Mouse (Mus musculus): ENCODE results near the gene Sec61a1. TPM values are rescaled to one million over a fixed set of nuclear protein-coding genes. Genes with fewer than 3 reads are reported as not detected.

Sec61a1 gene
- 256 and 276 TPM in 2 replicates for polyA plus RNA-seq (2015; fragmentation: Nextera tagmentation; extraction: Ambion mirVana)

GRCm38 (mm10) chr6:88518404-88519263 lies at the start of gene Sec61a1:
Sec61a1 (minus strand) TSS chr6:88518905.
- Histone ChIP-seq H3K9ac (peak within 1 kb of the TSS; percentile 87), H3K27ac (peak within 1 kb of the TSS; percentile 90), H3K9me3 (no peaks in the 10 kb centered on the region), H3K27me3 (replicated peaks) (no peaks in the 10 kb centered on the region), H3K4me2 (replicated peaks) (peak within 1 kb of the TSS; percentile 66), H3K36me3 (peaks cover 22% of the 10 kb centered on the region; the same call in 1 of the 2 replicates), H3K4me3 (replicated peaks) (peak within 1 kb of the TSS; percentile 72), H3K4me1 (replicated peaks) (peaks cover 18% of the 10 kb centered on the region)
- WGBS = under 1% methylated on average over 80 of the region's 80 CpGs
- ATAC-seq = peak; percentile 98

- no peak overlapping the region for H3K9ac ChIP-seq
- H3K4me3 ChIP-seq (replicated peaks) = no peak overlapping the region
- peak overlapping the region; percentile 26; the same call in 1 of the 2 replicates for H3K4me2 ChIP-seq (replicated peaks)
- no peak for ATAC-seq
- H3K4me1 ChIP-seq (replicated peaks) = no peaks in the 10 kb centered on the region
- WGBS = 35% methylated on average over 7 of the region's 7 CpGs
- H3K36me3 ChIP-seq = no peaks in the 10 kb centered on the region
- H3K27me3 ChIP-seq (replicated peaks) = peaks cover 6% of the 10 kb centered on the region
- H3K9me3 ChIP-seq = no peaks in the 10 kb centered on the region
- no peak overlapping the region for H3K27ac ChIP-seq
Observed at GRCm38 (mm10) chr6:88566676-88567075, 48.0 kb upstream of the Sec61a1 start.

GRCm38 (mm10) chr6:88565033-88565432 lies 46.3 kb upstream of the Sec61a1 start:
- Histone ChIP-seq H3K9ac (no peak overlapping the region), H3K4me1 (replicated peaks) (no peaks in the 10 kb centered on the region), H3K4me3 (replicated peaks) (no peak overlapping the region), H3K4me2 (replicated peaks) (no peak overlapping the region), H3K27ac (no peak overlapping the region), H3K9me3 (no peaks in the 10 kb centered on the region), H3K27me3 (replicated peaks) (peaks cover 6% of the 10 kb centered on the region), H3K36me3 (no peaks in the 10 kb centered on the region)
- WGBS = 34% methylated on average over 6 of the region's 6 CpGs
- no peak for ATAC-seq

GRCm38 (mm10) chr6:88560156-88560555 lies 41.5 kb upstream of the Sec61a1 start:
- no peak overlapping the region for H3K9ac ChIP-seq
- no peak overlapping the region for H3K4me3 ChIP-seq (replicated peaks)
- H3K27ac ChIP-seq = no peak overlapping the region
- H3K4me1 ChIP-seq (replicated peaks) = no peaks in the 10 kb centered on the region
- H3K27me3 ChIP-seq (replicated peaks) = 0 out of 2 replicates have a peak, but pooled peaks cover under 1% of the 10 kb centered on the region
- 88% methylated on average over 4 of the region's 4 CpGs for WGBS
- no peaks in the 10 kb centered on the region for H3K9me3 ChIP-seq
- H3K36me3 ChIP-seq = no peaks in the 10 kb centered on the region
- no peak for ATAC-seq
- no peak overlapping the region for H3K4me2 ChIP-seq (replicated peaks)

GRCm38 (mm10) chr6:88559688-88560087 lies 41.0 kb upstream of the Sec61a1 start:
- H3K27me3 ChIP-seq (replicated peaks) = no peaks in the 10 kb centered on the region
- H3K4me3 ChIP-seq (replicated peaks) = no peak overlapping the region
- no peak overlapping the region for H3K27ac ChIP-seq
- no peak overlapping the region for H3K9ac ChIP-seq
- 42% methylated on average over 5 of the region's 5 CpGs for WGBS
- H3K4me2 ChIP-seq (replicated peaks) = no peak overlapping the region
- H3K9me3 ChIP-seq = no peaks in the 10 kb centered on the region
- ATAC-seq = no peak
- no peaks in the 10 kb centered on the region for H3K36me3 ChIP-seq
- no peaks in the 10 kb centered on the region for H3K4me1 ChIP-seq (replicated peaks)

GRCm38 (mm10) chr6:88558076-88558475 lies 39.4 kb upstream of the Sec61a1 start:
- Histone ChIP-seq H3K4me2 (replicated peaks) (no peak overlapping the region), H3K9ac (no peak overlapping the region), H3K4me3 (replicated peaks) (no peak overlapping the region), H3K36me3 (no peaks in the 10 kb centered on the region), H3K4me1 (replicated peaks) (no peaks in the 10 kb centered on the region), H3K27me3 (replicated peaks) (no peaks in the 10 kb centered on the region), H3K27ac (no peak overlapping the region), H3K9me3 (no peaks in the 10 kb centered on the region)
- WGBS = 78% methylated on average over 1 of the region's 1 CpGs
- ATAC-seq = no peak

- no peak overlapping the region for H3K4me2 ChIP-seq (replicated peaks)
- no peak overlapping the region for H3K27ac ChIP-seq
- no peak for ATAC-seq
- H3K9me3 ChIP-seq = no peaks in the 10 kb centered on the region
- no peaks in the 10 kb centered on the region for H3K36me3 ChIP-seq
- no peaks in the 10 kb centered on the region for H3K27me3 ChIP-seq (replicated peaks)
- H3K4me3 ChIP-seq (replicated peaks) = no peak overlapping the region
- H3K4me1 ChIP-seq (replicated peaks) = no peaks in the 10 kb centered on the region
- no peak overlapping the region for H3K9ac ChIP-seq
- WGBS = 27% methylated on average over 4 of the region's 4 CpGs
Observed at GRCm38 (mm10) chr6:88557548-88557947, 38.8 kb upstream of the Sec61a1 start.

- Histone ChIP-seq H3K27ac (no peak overlapping the region), H3K4me2 (replicated peaks) (no peak overlapping the region), H3K27me3 (replicated peaks) (peaks cover 26% of the 10 kb centered on the region), H3K9ac (no peak overlapping the region), H3K36me3 (no peaks in the 10 kb centered on the region), H3K4me3 (replicated peaks) (no peak overlapping the region), H3K4me1 (replicated peaks) (no peaks in the 10 kb centered on the region), H3K9me3 (no peaks in the 10 kb centered on the region)
- ATAC-seq = no peak
- WGBS = 82% methylated on average over 2 of the region's 2 CpGs
Observed at GRCm38 (mm10) chr6:88549916-88550315, 31.2 kb upstream of the Sec61a1 start.

- 28% methylated on average over 4 of the region's 4 CpGs for WGBS
- no peak overlapping the region for H3K27ac ChIP-seq
- H3K9ac ChIP-seq = no peak overlapping the region
- no peaks in the 10 kb centered on the region for H3K36me3 ChIP-seq
- H3K4me1 ChIP-seq (replicated peaks) = no peaks in the 10 kb centered on the region
- peaks cover 27% of the 10 kb centered on the region for H3K27me3 ChIP-seq (replicated peaks)
- no peak overlapping the region for H3K4me2 ChIP-seq (replicated peaks)
- no peak for ATAC-seq
- no peaks in the 10 kb centered on the region for H3K9me3 ChIP-seq
- no peak overlapping the region for H3K4me3 ChIP-seq (replicated peaks)
Observed at GRCm38 (mm10) chr6:88549137-88549814, 30.6 kb upstream of the Sec61a1 start.

GRCm38 (mm10) chr6:88548405-88549049 lies 29.8 kb upstream of the Sec61a1 start:
- no peaks in the 10 kb centered on the region for H3K36me3 ChIP-seq
- WGBS = 78% methylated on average over 10 of the region's 10 CpGs
- H3K4me2 ChIP-seq (replicated peaks) = no peak overlapping the region
- H3K27ac ChIP-seq = no peak overlapping the region
- H3K9ac ChIP-seq = no peak overlapping the region
- peaks cover 27% of the 10 kb centered on the region for H3K27me3 ChIP-seq (replicated peaks)
- no peak for ATAC-seq
- no peak overlapping the region for H3K4me3 ChIP-seq (replicated peaks)
- H3K4me1 ChIP-seq (replicated peaks) = no peaks in the 10 kb centered on the region
- H3K9me3 ChIP-seq = no peaks in the 10 kb centered on the region

- WGBS = 42% methylated on average over 10 of the region's 10 CpGs
- no peak for ATAC-seq
- no peaks in the 10 kb centered on the region for H3K36me3 ChIP-seq
Observed at GRCm38 (mm10) chr6:88545397-88545790, 26.7 kb upstream of the Sec61a1 start.

GRCm38 (mm10) chr6:88544644-88545396 lies 26.1 kb upstream of the Sec61a1 start:
- Histone ChIP-seq H3K4me1 (replicated peaks) (no peaks in the 10 kb centered on the region), H3K4me3 (replicated peaks) (no peak overlapping the region), H3K9me3 (no peaks in the 10 kb centered on the region), H3K4me2 (replicated peaks) (no peak overlapping the region), H3K9ac (no peak overlapping the region), H3K36me3 (no peaks in the 10 kb centered on the region), H3K27me3 (replicated peaks) (peaks cover 27% of the 10 kb centered on the region), H3K27ac (no peak overlapping the region)
- ATAC-seq = no peak
- WGBS = 47% methylated on average over 11 of the region's 11 CpGs

More at GRCm38 (mm10) chr6:88545397-88545790, 26.7 kb upstream of the Sec61a1 start:
- no peak overlapping the region for H3K4me2 ChIP-seq (replicated peaks)
- H3K27ac ChIP-seq = no peak overlapping the region
- H3K27me3 ChIP-seq (replicated peaks) = peaks cover 27% of the 10 kb centered on the region
- no peaks in the 10 kb centered on the region for H3K4me1 ChIP-seq (replicated peaks)
- no peak overlapping the region for H3K9ac ChIP-seq
- H3K9me3 ChIP-seq = no peaks in the 10 kb centered on the region
- H3K4me3 ChIP-seq (replicated peaks) = no peak overlapping the region
